Mouse (Mus musculus) layer of hippocampus, adult 18-20 months (tissue): ENCODE measurements at regions not wholly inside any gene's neighbourhood (a gene's known extent, or its start where the extent isn't known, plus 50 kb on each side); places are given as distances from the start of the nearest gene placed in this dataset.
"Not testable (repeated sequence)": the region's sequence is repeated elsewhere in the genome, so short reads cannot be mapped to it uniquely, and the experiment has no call there.

ENCODE experiments used
- DNase-seq, 2 experiments: peaks; one replicate each; pipeline ENCODE4 v3.0.0; 2022; ENCODE audit warnings: low spot score in 2 of 2

GRCm38 (mm10) chr7:29639591-29639990 lies 87.2 kb downstream of the Catsperg2 start:
- DNase-seq = not testable (repeated sequence)

GRCm38 (mm10) chr7:29602356-29602755 lies 83.9 kb upstream of the Sipa1l3 start:
- no peak for DNase-seq

GRCm38 (mm10) chr7:29601337-29601736 lies 82.9 kb upstream of the Sipa1l3 start:
- no peak for DNase-seq

- peak; percentile 22 to 53 for DNase-seq
These were observed 78.8 kb upstream of the Sipa1l3 start for GRCm38 (mm10) chr7:29597291-29597690.

- no peak for DNase-seq
These were observed 59.7 kb upstream of the Sipa1l3 start for GRCm38 (mm10) chr7:29578128-29578527.

- no peak for DNase-seq
These were observed 57.2 kb upstream of the Sipa1l3 start for GRCm38 (mm10) chr7:29575606-29576005.
